Mouse (Mus musculus): ENCODE measurements at regions not wholly inside any gene's neighbourhood (a gene's known extent, or its start where the extent isn't known, plus 50 kb on each side); places are given as distances from the start of the nearest gene placed in this dataset.
A peak's percentile ranks its signal among the peaks of the same experiment; 100 is the strongest.

- H3K27ac ChIP-seq (ENCODE audit: low read depth, low read length): 0 out of 2 replicates have a peak overlapping the region, but pooled peaks have one; percentile 1
- no peaks in the 10 kb centered on the region for H3K27me3 ChIP-seq (ENCODE audit: insufficient read depth, low read length)
- no peak for TF ChIP-seq CTCF (IDR thresholded peaks at IDR 0.05; ENCODE audit: low read depth)
- H3K4me2 ChIP-seq (ENCODE audit: low read depth): peak overlapping the region; percentile 48
- H3K9ac ChIP-seq: 0 out of 2 replicates have a peak overlapping the region, but pooled peaks have one; percentile 22
- H3K36me3 ChIP-seq (ENCODE audit: insufficient read depth): no peaks in the 10 kb centered on the region
- 4% methylated on average over 28 of the region's 28 CpGs for WGBS
- H3K4me3 ChIP-seq (ENCODE audit: low read depth, low read length): peak overlapping the region; percentile 13
- peak; percentile 45 for DNase-seq
- peaks cover 3% of the 10 kb centered on the region; the same call in 1 of the 2 replicates for H3K4me1 ChIP-seq (ENCODE audit: insufficient read depth)
- no peak for ATAC-seq
- H3K9me3 ChIP-seq (ENCODE audit: low read length): no peaks in the 10 kb centered on the region
Observed at GRCm38 (mm10) chr5:118327961-118328712, 83.1 kb downstream of the 2410131K14Rik start.

DNA sequence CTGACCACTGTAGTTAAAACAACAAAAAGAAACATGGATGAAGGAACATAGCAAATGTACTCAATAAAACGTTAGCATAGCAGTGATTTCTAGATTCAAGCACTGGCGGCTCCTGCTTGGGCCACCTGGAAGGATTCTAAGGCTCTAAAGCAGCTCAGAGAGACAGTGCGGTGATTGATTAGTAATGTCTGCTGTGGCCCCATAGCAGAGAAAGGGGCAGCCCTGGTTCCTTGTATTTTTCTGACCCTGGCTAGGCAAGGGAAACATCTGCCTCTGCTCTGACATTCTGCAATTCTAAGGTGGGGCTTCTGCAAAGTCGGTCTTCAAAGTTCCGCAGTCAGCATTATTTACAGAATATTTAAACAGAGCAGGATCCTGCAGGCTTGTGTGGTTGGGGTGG is 84.1 kb downstream of the 2410131K14Rik start:
- H3K27me3 ChIP-seq (ENCODE audit: insufficient read depth, low read length): no peaks in the 10 kb centered on the region
- no peaks in the 10 kb centered on the region for H3K9me3 ChIP-seq (ENCODE audit: low read length)
- H3K36me3 ChIP-seq (ENCODE audit: insufficient read depth): no peaks in the 10 kb centered on the region
- H3K27ac ChIP-seq (ENCODE audit: low read depth, low read length): no peak overlapping the region
- H3K4me3 ChIP-seq (ENCODE audit: low read depth, low read length): no peak overlapping the region
- TF ChIP-seq CTCF (IDR thresholded peaks at IDR 0.05; ENCODE audit: low read depth): no peak
- WGBS: 84% methylated on average over 5 of the region's 5 CpGs
- H3K4me1 ChIP-seq (ENCODE audit: insufficient read depth): peaks cover 3% of the 10 kb centered on the region; the same call in 1 of the 2 replicates
- no peak for DNase-seq
- H3K9ac ChIP-seq: no peak overlapping the region
- H3K4me2 ChIP-seq (ENCODE audit: low read depth): no peak overlapping the region
- ATAC-seq: no peak

GRCm38 (mm10) chr5:118331286-118331607 is 86.2 kb downstream of the 2410131K14Rik start:
- Histone ChIP-seq H3K27ac (ENCODE audit: low read depth, low read length) (no peak overlapping the region), H3K9ac (peak overlapping the region; percentile 50; the same call in 1 of the 2 replicates), H3K4me2 (ENCODE audit: low read depth) (peak overlapping the region; percentile 79), H3K27me3 (ENCODE audit: insufficient read depth, low read length) (no peaks in the 10 kb centered on the region), H3K4me3 (ENCODE audit: low read depth, low read length) (peak overlapping the region; percentile 33; the same call in 1 of the 2 replicates), H3K9me3 (ENCODE audit: low read length) (no peaks in the 10 kb centered on the region), H3K36me3 (ENCODE audit: insufficient read depth) (no peaks in the 10 kb centered on the region), H3K4me1 (ENCODE audit: insufficient read depth) (peaks cover 3% of the 10 kb centered on the region; the same call in 1 of the 2 replicates)
- no peak for DNase-seq
- 23% methylated on average over 14 of the region's 14 CpGs for WGBS
- ATAC-seq: peak; percentile 26
- no peak for TF ChIP-seq CTCF (IDR thresholded peaks at IDR 0.05; ENCODE audit: low read depth)

DNA sequence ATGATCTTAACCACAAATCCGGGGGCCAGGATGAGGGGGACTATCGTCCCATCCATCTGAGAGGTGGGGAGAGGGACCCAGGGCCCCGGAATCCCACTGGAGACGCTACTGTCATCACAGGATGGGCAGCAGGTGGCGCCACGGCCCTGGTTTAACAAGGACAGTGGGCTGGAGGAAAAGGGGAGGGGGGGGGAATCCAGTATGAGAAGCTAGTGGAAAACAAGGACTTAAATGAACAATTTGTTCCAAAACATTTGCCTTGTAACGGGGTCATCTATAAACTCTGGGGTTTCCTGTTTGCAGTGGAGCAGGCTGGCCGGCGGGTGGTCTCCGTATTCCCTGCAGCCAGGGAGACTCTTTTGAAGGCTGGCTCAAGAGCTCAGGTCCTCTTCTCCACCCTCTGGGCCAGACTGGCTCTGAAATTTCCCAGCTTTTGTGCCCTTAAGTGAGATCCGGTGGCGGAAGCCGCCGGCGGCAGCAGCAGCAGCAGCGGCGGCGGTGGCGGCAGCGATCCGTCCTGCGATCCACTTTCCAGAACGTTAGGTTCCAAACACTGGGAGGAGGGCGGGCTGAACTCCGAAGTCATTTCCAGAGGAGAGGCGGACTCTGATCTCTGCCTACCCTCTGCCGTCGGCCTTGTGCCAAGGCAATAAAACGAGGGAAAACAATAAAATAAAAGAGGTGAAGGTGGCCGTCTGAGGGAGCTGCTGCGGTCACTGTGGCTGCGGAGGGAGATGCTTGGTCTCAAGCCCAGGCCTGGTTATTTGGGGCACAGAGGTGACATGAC is 86.8 kb downstream of the 2410131K14Rik start:
- Histone ChIP-seq H3K9ac (peak overlapping the region; percentile 50), H3K9me3 (ENCODE audit: low read length) (no peaks in the 10 kb centered on the region), H3K27ac (ENCODE audit: low read depth, low read length) (0 out of 2 replicates have a peak overlapping the region, but pooled peaks have one; percentile 45), H3K27me3 (ENCODE audit: insufficient read depth, low read length) (no peaks in the 10 kb centered on the region), H3K36me3 (ENCODE audit: insufficient read depth) (no peaks in the 10 kb centered on the region), H3K4me1 (ENCODE audit: insufficient read depth) (peaks cover 3% of the 10 kb centered on the region; the same call in 1 of the 2 replicates), H3K4me3 (ENCODE audit: low read depth, low read length) (peak overlapping the region; percentile 33), H3K4me2 (ENCODE audit: low read depth) (peak overlapping the region; percentile 79)
- WGBS: 1% methylated on average over 32 of the region's 32 CpGs
- DNase-seq (peak; percentile 91), ATAC-seq (peak; percentile 69)
- peak; percentile 91 for TF ChIP-seq CTCF (IDR thresholded peaks at IDR 0.05; ENCODE audit: low read depth)

DNA sequence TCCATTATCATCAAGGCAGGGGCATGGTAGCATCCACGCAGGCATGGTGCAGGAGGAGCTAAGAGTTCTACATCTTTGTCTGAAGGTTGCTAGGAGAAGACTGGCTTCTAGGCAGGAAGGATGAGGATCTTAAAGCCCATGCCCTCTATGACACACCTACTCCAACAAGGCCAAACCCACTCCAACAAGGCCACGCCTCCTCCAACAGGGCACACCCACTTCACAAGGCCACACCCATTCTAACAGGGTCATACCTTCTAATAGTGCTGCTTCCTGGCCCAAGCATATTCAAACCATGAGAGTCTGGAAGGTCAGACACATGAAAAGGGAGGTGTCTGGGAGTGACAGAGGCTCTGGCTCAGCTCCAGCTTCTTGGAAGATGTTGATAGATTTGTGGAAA is 89.0 kb downstream of the 2410131K14Rik start:
- ATAC-seq: no peak
- Histone ChIP-seq H3K27me3 (ENCODE audit: insufficient read depth, low read length) (no peaks in the 10 kb centered on the region), H3K4me3 (ENCODE audit: low read depth, low read length) (no peak overlapping the region), H3K4me1 (ENCODE audit: insufficient read depth) (no peaks in the 10 kb centered on the region), H3K27ac (ENCODE audit: low read depth, low read length) (no peak overlapping the region), H3K36me3 (ENCODE audit: insufficient read depth) (no peaks in the 10 kb centered on the region), H3K9me3 (ENCODE audit: low read length) (no peaks in the 10 kb centered on the region), H3K4me2 (ENCODE audit: low read depth) (no peak overlapping the region), H3K9ac (no peak overlapping the region)
- TF ChIP-seq CTCF (IDR thresholded peaks at IDR 0.05; ENCODE audit: low read depth): no peak
- 90% methylated on average over 2 of the region's 2 CpGs for WGBS
- DNase-seq: no peak

DNA sequence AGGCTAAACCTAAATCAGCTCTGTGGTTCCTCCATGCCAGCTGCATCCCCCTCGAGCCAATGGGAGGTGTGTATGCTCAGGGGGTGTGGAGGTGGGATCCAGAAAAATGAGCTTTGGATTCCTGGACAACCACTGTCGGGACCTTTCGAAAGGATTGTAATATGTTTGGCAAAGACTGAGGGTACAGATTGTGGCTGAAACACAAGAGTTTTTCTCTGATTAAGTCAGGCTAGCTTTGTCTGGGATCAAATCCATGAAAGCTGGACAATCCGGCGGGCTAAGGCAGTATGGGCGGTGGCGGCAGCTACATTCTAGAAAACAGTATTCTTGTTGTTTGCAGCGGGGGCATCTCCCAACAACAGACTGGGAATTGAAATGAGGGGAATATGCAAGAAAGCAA is 93.2 kb downstream of the 2410131K14Rik start:
- no peaks in the 10 kb centered on the region for H3K4me1 ChIP-seq (ENCODE audit: insufficient read depth)
- DNase-seq (no peak), ATAC-seq (no peak)
- H3K9me3 ChIP-seq (ENCODE audit: low read length): no peaks in the 10 kb centered on the region
- WGBS: 74% methylated on average over 8 of the region's 8 CpGs
- H3K4me3 ChIP-seq (ENCODE audit: low read depth, low read length): no peak overlapping the region
- no peak overlapping the region for H3K9ac ChIP-seq
- H3K36me3 ChIP-seq (ENCODE audit: insufficient read depth): no peaks in the 10 kb centered on the region
- no peaks in the 10 kb centered on the region for H3K27me3 ChIP-seq (ENCODE audit: insufficient read depth, low read length)
- no peak overlapping the region for H3K27ac ChIP-seq (ENCODE audit: low read depth, low read length)
- no peak for TF ChIP-seq CTCF (IDR thresholded peaks at IDR 0.05; ENCODE audit: low read depth)
- H3K4me2 ChIP-seq (ENCODE audit: low read depth): no peak overlapping the region

Data from forebrain, postnatal 0 days (tissue).